Mouse (Mus musculus) intestine, postnatal 0 days (tissue): ENCODE results near the gene Lsm7. TPM values are rescaled to one million over a fixed set of nuclear protein-coding genes. Genes with fewer than 3 reads are reported as not detected.

Experiments
- ATAC-seq: fragments of 200-750 bp; cut with Nextera tagmentation; 2 replicates; pipeline ENCODE4 v1.8.0; 2017; ENCODE audit warnings: mild to moderate bottlenecking, moderate TSS enrichment, moderate library complexity
- H3K27ac ChIP-seq: fragments of 300-500 bp; sonication (generic); 2 replicates; pipeline ENCODE4 v1.5.1; 2014; ENCODE audit warnings: mild to moderate bottlenecking, low read depth, low read length, moderate library complexity
- H3K27me3 ChIP-seq: fragments of 300-500 bp; sonication (generic); replicated peaks from 2 replicates; pipeline ENCODE4 v1.6.1; 2014; ENCODE audit warnings: low read length, mixed read lengths; ENCODE audit not compliant: control insufficient read depth, insufficient read depth
- H3K36me3 ChIP-seq: fragments of 300-500 bp; sonication (generic); 2 replicates; pipeline ENCODE4 v1.6.1; 2014; ENCODE audit warnings: mild to moderate bottlenecking, moderate library complexity; ENCODE audit not compliant: control insufficient read depth, insufficient read depth
- H3K4me1 ChIP-seq: fragments of 300-500 bp; sonication (generic); replicated peaks from 2 replicates; pipeline ENCODE4 v1.6.1; 2014; ENCODE audit warnings: antibody characterized with exemption, low read length, mixed read lengths; ENCODE audit not compliant: control insufficient read depth, insufficient read depth
- H3K4me2 ChIP-seq: fragments of 300-500 bp; sonication (generic); replicated peaks from 2 replicates; pipeline ENCODE4 v1.6.1; 2014; ENCODE audit warnings: low read depth, mild to moderate bottlenecking, moderate library complexity
- H3K4me3 ChIP-seq: fragments of 300-500 bp; sonication (generic); 2 replicates; pipeline ENCODE4 v1.5.1; 2014; ENCODE audit warnings: low read depth, low read length
- H3K9ac ChIP-seq: fragments of 300-500 bp; sonication (generic); 2 replicates; pipeline ENCODE4 v1.6.1; 2014; ENCODE audit warnings: mild to moderate bottlenecking, low read depth, low read length
- H3K9me3 ChIP-seq: fragments of 300-500 bp; sonication (generic); 2 replicates; pipeline ENCODE4 v1.6.1; 2016; ENCODE audit warnings: mixed run types; ENCODE audit not compliant: control insufficient read depth
- CTCF ChIP-seq: sonication (generic); IDR thresholded peaks from 2 replicates; pipeline ENCODE4 v1.5.1; 2016; ENCODE audit warnings: low read depth, mild to moderate bottlenecking, control low read depth, antibody characterized with exemption, moderate library complexity
- WGBS: fragments of 180-500 bp; shearing (Covaris S2); extraction: QIAGEN DNeasy Blood & Tissue Kit; methylation state at CpG from one replicate; pipeline ENCODE4 v1.1.7; 2014; 5-methylcytosine and 5-hydroxymethylcytosine counted together
- polyA plus RNA-seq: library from polyadenylated mRNA; unstranded; fragments of >200 nt; fragmentation: Nextera tagmentation; extraction: Ambion mirVana; gene quantifications from 2 replicates; pipeline ENCODE4 v1.2.1, GENCODE M21; 2015

Lsm7 gene
- polyA plus RNA-seq, 1 experiment from 2014 or later, result 130 TPM

DNA sequence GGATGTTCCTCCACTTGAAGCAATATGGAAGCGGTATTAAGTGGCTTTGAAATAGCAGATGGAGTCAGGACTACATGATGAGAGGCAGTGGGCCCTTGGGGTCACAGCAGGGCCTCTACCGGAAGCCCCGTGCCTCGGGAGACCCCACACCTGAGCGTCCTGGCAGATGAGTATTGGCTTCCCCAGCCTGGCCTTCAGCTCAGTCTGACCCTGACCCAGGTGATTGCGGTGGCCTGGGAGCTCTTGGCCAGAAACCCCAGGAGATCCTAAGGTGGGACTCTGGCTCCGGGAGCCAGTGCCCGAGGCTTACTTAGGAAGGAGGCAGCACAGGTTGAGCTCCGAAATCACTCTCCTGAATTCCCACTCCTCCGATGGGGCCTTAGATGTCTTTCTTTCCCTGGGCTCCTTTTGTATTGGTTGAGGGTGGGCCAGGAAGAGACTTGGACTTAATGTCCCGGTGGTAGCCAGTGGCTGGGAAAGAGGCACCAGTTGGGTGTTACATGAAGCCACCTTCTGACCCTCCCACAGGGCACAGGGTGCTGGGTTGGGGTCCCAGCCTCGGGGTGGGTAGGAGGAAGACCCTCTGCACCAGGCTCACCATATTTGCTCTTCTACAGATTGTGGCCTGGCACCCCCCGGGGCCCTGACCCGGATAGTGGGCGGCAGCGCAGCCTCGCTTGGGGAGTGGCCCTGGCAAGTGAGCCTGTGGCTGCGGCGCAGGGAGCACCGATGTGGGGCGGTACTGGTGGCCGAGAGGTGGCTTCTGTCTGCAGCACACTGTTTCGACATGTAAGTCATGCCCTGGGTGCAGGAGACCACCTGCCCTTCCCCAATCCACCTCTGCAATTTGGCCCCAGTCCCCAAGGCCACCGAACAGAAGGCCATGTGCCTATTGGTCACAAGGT lies 41.8 kb upstream of the Lsm7 start:
- peaks cover 8% of the 10 kb centered on the region; the same call in 1 of the 2 replicates for H3K36me3 ChIP-seq
- H3K4me1 ChIP-seq, result peaks cover 11% of the 10 kb centered on the region
- 72% methylated on average over 24 of the region's 24 CpGs for WGBS
- no peak overlapping the region for H3K27ac ChIP-seq
- no peaks in the 10 kb centered on the region for H3K9me3 ChIP-seq
- ATAC-seq, result no peak
- no peak for TF ChIP-seq CTCF
- no peaks in the 10 kb centered on the region for H3K27me3 ChIP-seq
- H3K4me2 ChIP-seq, result no peak overlapping the region
- no peak overlapping the region for H3K9ac ChIP-seq
- no peak overlapping the region for H3K4me3 ChIP-seq

DNA sequence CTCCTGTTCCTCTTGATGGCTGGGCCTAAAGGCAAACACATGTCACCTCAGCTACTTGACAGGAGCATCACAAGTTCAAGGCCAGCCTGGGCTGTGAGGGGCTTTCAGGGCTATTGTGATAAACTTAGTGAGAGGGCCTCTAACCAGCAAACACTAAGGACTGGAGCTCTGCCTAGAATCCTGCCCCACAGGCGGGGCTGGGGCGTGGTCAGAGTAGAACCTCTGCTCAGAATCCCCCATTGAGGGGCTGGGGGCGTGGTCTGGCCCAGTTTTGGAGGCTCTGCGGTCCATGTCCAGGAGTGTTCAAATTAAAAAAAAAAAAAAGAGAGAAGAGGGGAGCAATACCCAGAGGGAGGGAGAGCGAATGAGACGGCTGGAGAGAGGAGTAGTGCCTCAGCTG lies 40.7 kb upstream of the Lsm7 start:
- H3K27me3 ChIP-seq, result no peaks in the 10 kb centered on the region
- no peaks in the 10 kb centered on the region for H3K9me3 ChIP-seq
- H3K4me1 ChIP-seq, result peaks cover 8% of the 10 kb centered on the region
- no peak overlapping the region for H3K27ac ChIP-seq
- no peak overlapping the region for H3K4me3 ChIP-seq
- TF ChIP-seq CTCF, result no peak
- H3K9ac ChIP-seq, result no peak overlapping the region
- no peak overlapping the region for H3K4me2 ChIP-seq
- no peak for ATAC-seq
- H3K36me3 ChIP-seq, result peaks cover 8% of the 10 kb centered on the region; the same call in 1 of the 2 replicates
- WGBS, result 79% methylated on average over 6 of the region's 6 CpGs

DNA sequence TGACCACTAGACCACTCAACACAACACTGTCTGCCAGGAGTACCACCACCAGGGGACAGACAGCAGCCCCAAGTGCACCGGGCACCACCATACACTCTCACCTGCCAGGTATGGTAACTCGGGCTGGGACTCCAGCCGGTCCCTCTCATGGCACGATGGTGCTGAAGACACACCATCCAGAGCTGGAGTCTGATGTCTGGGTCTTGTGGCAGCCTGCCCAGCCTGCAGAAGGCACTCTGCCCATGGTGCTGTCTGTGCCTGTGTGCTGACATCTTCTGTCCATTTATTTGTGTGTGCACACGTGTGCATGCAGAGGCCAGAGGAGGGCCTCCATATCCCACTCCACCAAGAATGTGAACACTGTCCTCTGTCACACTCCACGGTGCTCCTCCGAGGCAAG lies 40.1 kb upstream of the Lsm7 start:
- Histone ChIP-seq H3K4me2 (no peak overlapping the region), H3K4me1 (peaks cover 8% of the 10 kb centered on the region), H3K27ac (no peak overlapping the region), H3K27me3 (peaks cover 4% of the 10 kb centered on the region; the same call in 1 of the 2 replicates), H3K4me3 (no peak overlapping the region), H3K9me3 (no peaks in the 10 kb centered on the region), H3K36me3 (peaks cover 8% of the 10 kb centered on the region; the same call in 1 of the 2 replicates), H3K9ac (no peak overlapping the region)
- ATAC-seq, result no peak
- no peak for TF ChIP-seq CTCF
- WGBS, result 86% methylated on average over 7 of the region's 7 CpGs

DNA sequence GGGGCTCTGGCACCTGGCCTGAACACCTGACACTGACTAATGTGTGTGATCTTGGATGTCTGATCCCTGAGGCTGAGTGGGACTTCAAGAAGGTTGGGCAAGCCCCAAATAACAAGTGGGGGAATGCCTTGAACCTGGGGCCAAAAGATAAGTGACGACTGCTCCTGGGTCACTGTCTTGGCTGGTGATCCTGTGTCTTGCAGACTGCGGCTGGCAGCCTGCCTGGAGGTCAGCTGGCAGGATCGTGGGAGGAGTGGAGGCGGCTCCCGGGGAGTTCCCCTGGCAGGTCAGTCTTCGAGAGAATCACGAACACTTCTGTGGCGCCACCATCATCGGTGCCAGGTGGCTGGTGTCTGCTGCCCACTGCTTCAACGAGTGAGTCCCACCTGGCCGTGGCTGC lies 32.2 kb upstream of the Lsm7 start:
- no peak for TF ChIP-seq CTCF
- H3K4me1 ChIP-seq, result no peaks in the 10 kb centered on the region
- no peak overlapping the region for H3K4me3 ChIP-seq
- 57% methylated on average over 11 of the region's 11 CpGs for WGBS
- peaks cover 15% of the 10 kb centered on the region for H3K27me3 ChIP-seq
- no peaks in the 10 kb centered on the region for H3K36me3 ChIP-seq
- H3K4me2 ChIP-seq, result no peak overlapping the region
- ATAC-seq, result no peak
- H3K9me3 ChIP-seq, result no peaks in the 10 kb centered on the region
- no peak overlapping the region for H3K27ac ChIP-seq
- no peak overlapping the region for H3K9ac ChIP-seq

DNA sequence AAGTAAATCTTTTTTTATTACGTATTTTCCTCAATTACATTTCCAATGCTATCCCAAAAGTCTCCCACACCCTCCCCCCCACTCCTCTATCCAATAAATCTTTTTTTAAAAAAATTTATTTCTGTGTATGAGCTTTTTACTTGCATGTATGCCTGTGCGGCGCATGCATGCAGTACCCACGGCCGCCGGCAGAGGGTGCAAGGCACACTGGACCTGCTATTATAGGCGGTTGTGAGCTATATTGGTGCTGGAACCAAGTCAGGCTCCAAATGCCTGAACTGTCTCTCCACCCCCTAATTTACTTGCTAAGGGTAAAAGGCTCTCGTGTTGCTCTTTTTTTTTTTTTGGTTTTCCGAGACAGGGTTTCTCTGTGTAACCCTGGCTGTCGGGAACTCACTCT lies 26.3 kb upstream of the Lsm7 start:
- Histone ChIP-seq H3K9ac (no peak overlapping the region), H3K4me3 (no peak overlapping the region), H3K27me3 (no peaks in the 10 kb centered on the region), H3K9me3 (no peaks in the 10 kb centered on the region), H3K4me2 (no peak overlapping the region), H3K4me1 (no peaks in the 10 kb centered on the region), H3K36me3 (no peaks in the 10 kb centered on the region), H3K27ac (no peak overlapping the region)
- WGBS, result 24% methylated on average over 10 of the region's 10 CpGs
- TF ChIP-seq CTCF, result peak; percentile 81
- ATAC-seq, result no peak

DNA sequence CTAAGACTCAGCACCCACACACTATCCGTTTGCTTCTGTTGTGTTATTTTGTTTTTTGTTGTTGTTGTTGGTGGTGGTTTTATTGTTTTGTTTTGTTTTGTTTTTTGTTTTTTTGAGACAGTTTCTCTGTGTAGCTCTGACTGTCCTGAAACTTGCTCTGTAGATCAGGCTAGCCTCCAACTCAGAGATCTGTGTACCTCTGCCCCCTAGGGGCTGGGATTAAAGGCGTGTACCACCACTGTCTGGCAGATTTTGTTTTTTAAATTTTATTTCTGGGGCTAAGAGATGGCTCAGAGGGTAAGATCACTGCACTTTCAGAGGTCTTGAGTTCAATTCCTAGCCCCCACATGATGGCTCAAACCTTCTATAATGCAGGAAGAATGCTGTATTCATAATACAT lies 25.9 kb upstream of the Lsm7 start:
- Histone ChIP-seq H3K27ac (no peak overlapping the region), H3K9ac (no peak overlapping the region), H3K27me3 (no peaks in the 10 kb centered on the region), H3K4me2 (no peak overlapping the region), H3K4me3 (no peak overlapping the region), H3K9me3 (no peaks in the 10 kb centered on the region), H3K4me1 (no peaks in the 10 kb centered on the region), H3K36me3 (no peaks in the 10 kb centered on the region)
- ATAC-seq, result no peak
- no peak for TF ChIP-seq CTCF
- WGBS, result 70% methylated on average over 2 of the region's 2 CpGs
